Mouse (Mus musculus): ENCODE data around the gene 1700003E16Rik. TPM values are rescaled to one million over a fixed set of nuclear protein-coding genes. Genes with fewer than 3 reads are reported as not detected.
A peak's percentile ranks its signal among the peaks of the same experiment; 100 is the strongest.

1700003E16Rik gene
- polyA plus RNA-seq, 1 experiment from 2014 or later, result 3.3 TPM

DNA sequence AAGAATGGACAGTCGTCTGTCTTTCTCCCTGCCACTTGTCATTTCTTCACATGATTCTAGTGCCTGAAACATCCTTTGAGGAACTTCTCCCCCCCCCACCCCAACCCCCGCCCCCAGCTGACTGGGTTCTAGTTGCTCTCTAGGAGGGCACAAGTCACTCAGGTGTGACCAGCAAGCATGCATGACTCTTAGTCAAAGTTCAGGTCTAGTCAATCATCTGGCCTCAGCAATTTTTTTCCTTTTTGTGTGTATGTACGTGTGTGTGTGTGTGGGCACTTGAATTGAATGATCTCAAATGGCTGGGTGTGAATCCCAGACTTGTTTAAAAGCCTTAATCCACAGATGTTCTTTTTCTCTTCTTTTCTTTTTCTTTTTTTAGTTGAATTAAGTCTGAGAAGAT is 22.0 kb upstream of the 1700003E16Rik start:
- no peak for ATAC-seq (ENCODE audit: low read depth)
- Histone ChIP-seq H3K4me1 (replicated peaks) (peaks cover 41% of the 10 kb centered on the region), H3K36me3 (no peaks in the 10 kb centered on the region), H3K27me3 (peaks cover 16% of the 10 kb centered on the region), H3K9ac (no peak overlapping the region), H3K4me2 (no peak overlapping the region), H3K27ac (replicated peaks) (no peak overlapping the region), H3K9me3 (no peaks in the 10 kb centered on the region), H3K4me3 (no peak overlapping the region)
- 81% methylated on average over 3 of the region's 3 CpGs for WGBS

DNA sequence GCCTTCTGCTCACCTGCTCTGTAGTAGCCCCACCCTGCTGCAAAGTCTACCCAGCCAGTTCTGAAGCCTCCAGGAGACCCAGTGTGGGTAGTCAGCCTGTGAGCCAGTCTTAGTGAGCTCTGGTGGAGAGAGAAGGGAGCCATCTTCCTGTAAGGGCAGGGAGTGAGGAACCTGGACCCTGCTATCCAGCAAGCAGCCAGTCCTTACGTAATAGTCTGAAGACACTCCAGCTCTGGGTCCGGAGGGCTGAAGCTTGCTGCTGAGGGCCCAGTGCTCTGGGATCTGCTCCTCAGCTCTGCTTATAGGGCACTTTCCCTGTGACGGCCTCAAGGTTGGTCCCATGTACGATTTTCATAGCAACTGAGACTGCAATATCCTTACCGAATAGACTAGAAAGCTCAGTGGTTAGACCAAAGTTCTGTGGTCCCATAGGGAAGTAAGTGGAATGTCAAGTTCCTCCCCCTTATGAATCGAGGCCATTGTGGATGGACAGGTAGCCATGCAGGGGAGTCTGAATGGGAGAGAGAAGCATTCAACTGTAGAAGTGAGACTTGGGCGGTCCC is 21.2 kb upstream of the 1700003E16Rik start, which contains the start of gene Rtkn:
TSS of gene Rtkn (plus strand) at position 513 of the 563 bp plus-strand sequence.
- no peak for ATAC-seq (ENCODE audit: low read depth)
- Histone ChIP-seq H3K27ac (replicated peaks) (peak within 1 kb of the TSS; percentile 95), H3K9ac (peak within 1 kb of the TSS; percentile 83), H3K9me3 (no peaks in the 10 kb centered on the region), H3K36me3 (no peaks in the 10 kb centered on the region), H3K27me3 (peaks cover 16% of the 10 kb centered on the region), H3K4me1 (replicated peaks) (peaks cover 48% of the 10 kb centered on the region), H3K4me2 (peak within 1 kb of the TSS; percentile 63), H3K4me3 (peak within 1 kb of the TSS; percentile 44)
- WGBS, result 66% methylated on average over 7 of the region's 7 CpGs

DNA sequence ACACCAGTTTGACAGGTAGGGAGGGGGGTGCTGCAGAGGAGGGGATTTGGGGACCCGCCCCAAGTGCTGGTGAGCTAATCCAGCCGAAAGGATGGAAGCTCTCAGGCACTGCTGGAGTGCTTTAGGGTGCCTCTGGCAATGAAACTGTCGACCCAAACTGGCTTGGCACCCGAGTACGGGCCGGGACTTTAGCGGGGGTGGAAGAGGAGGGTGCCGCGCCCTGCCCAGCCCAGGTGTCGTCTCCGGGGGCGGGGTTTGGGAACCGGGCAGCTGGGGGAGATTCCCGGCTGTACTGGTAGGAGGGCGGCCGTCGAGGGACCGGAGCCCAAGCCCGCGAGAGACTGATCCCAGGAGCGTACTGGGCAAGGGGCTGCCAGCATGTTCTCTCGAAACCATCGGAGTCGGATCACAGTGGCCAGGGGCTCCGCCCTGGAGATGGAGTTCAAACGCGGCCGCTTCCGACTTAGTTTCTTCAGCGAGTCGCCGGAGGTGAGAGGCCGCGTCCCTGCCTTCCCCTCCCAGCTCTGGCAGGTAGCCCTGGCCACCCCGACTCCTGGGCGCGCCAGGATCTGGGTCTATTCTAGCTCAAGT is 20.5 kb upstream of the 1700003E16Rik start:
- Histone ChIP-seq H3K36me3 (no peaks in the 10 kb centered on the region), H3K27ac (replicated peaks) (peak overlapping the region; percentile 95; the same call in 1 of the 2 replicates), H3K4me3 (peak overlapping the region; percentile 44), H3K9ac (peak overlapping the region; percentile 83), H3K9me3 (no peaks in the 10 kb centered on the region), H3K4me2 (peak overlapping the region; percentile 63), H3K27me3 (peaks cover 16% of the 10 kb centered on the region), H3K4me1 (replicated peaks) (peaks cover 51% of the 10 kb centered on the region)
- ATAC-seq (ENCODE audit: low read depth), result no peak
- WGBS, result 4% methylated on average over 37 of the region's 37 CpGs

DNA sequence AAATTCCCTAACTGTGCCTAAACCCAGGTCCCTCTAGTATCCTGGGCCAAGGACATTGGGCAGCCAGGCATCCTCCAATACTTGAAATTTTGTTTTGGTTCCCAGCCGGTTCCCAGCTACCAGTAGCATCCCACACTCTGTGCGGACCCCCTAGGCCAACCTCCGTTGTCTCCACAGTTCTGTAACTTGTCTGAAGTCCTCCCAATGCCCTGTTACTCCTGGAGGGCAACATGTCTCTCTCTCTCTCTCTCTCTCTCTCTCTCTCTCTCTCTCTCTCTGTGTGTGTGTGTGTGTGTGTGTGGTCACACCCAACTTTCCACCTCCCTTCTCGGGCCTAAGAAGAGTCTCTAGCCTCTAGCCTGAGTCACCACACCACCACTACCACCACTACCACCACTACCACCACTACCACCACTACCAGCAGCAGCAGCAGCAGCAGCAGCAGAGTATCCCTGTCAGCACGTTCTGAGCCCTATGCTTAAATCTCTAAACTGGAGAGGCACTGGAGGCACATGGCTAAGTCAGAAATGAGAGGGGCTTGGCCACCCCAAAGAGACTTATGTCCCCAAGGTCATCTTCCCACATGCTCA is 19.8 kb upstream of the 1700003E16Rik start:
- Histone ChIP-seq H3K4me1 (replicated peaks) (peaks cover 52% of the 10 kb centered on the region), H3K4me2 (peak overlapping the region; percentile 63), H3K36me3 (no peaks in the 10 kb centered on the region), H3K4me3 (peak overlapping the region; percentile 44), H3K27ac (replicated peaks) (peak overlapping the region; percentile 95), H3K27me3 (peaks cover 16% of the 10 kb centered on the region), H3K9ac (peak overlapping the region; percentile 83), H3K9me3 (no peaks in the 10 kb centered on the region)
- 15% methylated on average over 5 of the region's 5 CpGs for WGBS
- ATAC-seq (ENCODE audit: low read depth), result peak; percentile 10; the same call in 1 of the 2 replicates

DNA sequence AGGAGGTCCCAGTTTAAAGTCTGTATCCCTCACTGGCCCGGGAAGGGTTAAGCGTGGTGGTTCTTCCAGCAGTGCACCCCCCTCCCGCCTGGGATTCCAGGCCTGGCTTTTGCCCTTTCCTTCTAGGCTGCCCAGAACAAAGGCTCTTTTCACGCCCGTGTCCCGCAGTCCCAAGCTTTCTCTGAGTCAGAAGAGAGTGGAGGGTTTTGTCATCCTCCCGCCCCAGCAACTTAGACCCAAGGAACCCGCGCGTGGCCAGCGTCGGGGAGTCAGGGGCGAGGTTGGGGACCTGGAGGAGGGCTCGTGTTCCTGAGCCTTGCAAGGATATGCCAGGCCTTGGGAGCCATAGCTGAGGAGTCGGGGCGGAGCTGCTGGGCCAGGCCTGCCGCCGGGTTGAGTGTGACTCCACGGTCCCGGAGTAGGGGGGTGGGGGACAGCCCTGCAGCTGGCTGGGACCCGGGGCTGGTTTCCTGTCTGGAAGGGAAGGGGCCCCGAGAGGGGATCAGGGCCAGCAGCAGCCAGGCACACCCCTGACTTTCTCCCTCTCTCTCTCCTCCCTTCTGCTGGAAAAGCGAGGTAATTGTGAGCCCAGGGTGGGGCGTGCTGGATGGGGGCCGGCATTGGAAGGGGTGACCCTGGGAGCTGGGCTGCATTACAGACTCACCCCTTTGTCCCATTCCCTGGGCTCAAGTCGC is 19.2 kb upstream of the 1700003E16Rik start:
- ATAC-seq (ENCODE audit: low read depth), result peak; percentile 77
- H3K4me2 ChIP-seq, result peak overlapping the region; percentile 63
- no peaks in the 10 kb centered on the region for H3K9me3 ChIP-seq
- H3K27me3 ChIP-seq, result peaks cover 16% of the 10 kb centered on the region
- no peaks in the 10 kb centered on the region for H3K36me3 ChIP-seq
- peak overlapping the region; percentile 44 for H3K4me3 ChIP-seq
- peaks cover 59% of the 10 kb centered on the region for H3K4me1 ChIP-seq (replicated peaks)
- H3K9ac ChIP-seq, result peak overlapping the region; percentile 83
- H3K27ac ChIP-seq (replicated peaks), result peak overlapping the region; percentile 95
- under 1% methylated on average over 26 of the region's 26 CpGs for WGBS

DNA sequence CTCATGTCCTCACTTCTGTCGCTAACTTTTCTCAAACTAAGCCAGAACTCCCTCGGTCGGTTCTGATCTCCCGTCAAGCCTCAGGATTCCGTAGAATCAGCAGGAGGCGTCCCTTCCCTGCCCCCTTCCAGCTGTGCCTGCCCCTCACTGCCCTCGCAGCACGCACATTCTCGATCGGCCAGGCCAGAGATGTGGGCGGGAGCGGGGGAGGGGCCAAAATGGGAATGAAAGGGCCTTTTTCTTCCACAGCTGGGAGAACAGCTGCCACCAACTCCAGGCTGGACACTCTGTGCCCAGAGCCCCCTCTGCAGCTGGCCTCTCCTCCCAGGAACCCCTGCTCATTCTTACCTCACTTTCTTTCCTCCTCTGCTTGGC is 18.6 kb upstream of the 1700003E16Rik start:
- no peaks in the 10 kb centered on the region for H3K9me3 ChIP-seq
- peak overlapping the region; percentile 44 for H3K4me3 ChIP-seq
- H3K27me3 ChIP-seq, result peaks cover 16% of the 10 kb centered on the region
- peak overlapping the region; percentile 83 for H3K9ac ChIP-seq
- WGBS, result under 1% methylated on average over 12 of the region's 12 CpGs
- H3K36me3 ChIP-seq, result no peaks in the 10 kb centered on the region
- H3K4me1 ChIP-seq (replicated peaks), result peaks cover 64% of the 10 kb centered on the region
- ATAC-seq (ENCODE audit: low read depth), result peak; percentile 60
- peak overlapping the region; percentile 63 for H3K4me2 ChIP-seq
- peak overlapping the region; percentile 95 for H3K27ac ChIP-seq (replicated peaks)

DNA sequence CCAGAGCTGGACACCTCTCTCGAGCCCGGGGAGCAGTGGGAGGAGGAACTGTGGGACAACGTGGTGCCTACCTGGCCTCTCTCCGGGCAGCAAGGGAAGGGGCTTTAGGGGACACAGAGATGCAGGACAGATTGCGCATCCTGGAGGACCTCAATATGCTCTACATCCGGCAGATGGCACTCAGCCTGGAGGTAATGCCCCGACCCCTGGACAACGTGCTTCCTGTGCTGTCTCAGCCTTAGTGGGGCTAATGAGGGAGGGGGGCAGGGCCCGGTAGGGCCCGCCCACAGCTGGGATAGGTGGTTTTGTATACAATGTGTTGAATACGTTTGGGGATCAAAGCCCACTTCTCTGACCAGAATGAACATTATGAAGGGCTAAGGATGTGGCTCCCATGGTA is 18.1 kb upstream of the 1700003E16Rik start:
- peak; percentile 15; the same call in 1 of the 2 replicates for ATAC-seq (ENCODE audit: low read depth)
- Histone ChIP-seq H3K9ac (peak overlapping the region; percentile 83), H3K27ac (replicated peaks) (peak overlapping the region; percentile 95), H3K4me2 (peak overlapping the region; percentile 63), H3K4me3 (peak overlapping the region; percentile 44), H3K4me1 (replicated peaks) (peaks cover 69% of the 10 kb centered on the region), H3K36me3 (no peaks in the 10 kb centered on the region), H3K9me3 (no peaks in the 10 kb centered on the region), H3K27me3 (peaks cover 16% of the 10 kb centered on the region)
- WGBS, result 1% methylated on average over 11 of the region's 11 CpGs

DNA sequence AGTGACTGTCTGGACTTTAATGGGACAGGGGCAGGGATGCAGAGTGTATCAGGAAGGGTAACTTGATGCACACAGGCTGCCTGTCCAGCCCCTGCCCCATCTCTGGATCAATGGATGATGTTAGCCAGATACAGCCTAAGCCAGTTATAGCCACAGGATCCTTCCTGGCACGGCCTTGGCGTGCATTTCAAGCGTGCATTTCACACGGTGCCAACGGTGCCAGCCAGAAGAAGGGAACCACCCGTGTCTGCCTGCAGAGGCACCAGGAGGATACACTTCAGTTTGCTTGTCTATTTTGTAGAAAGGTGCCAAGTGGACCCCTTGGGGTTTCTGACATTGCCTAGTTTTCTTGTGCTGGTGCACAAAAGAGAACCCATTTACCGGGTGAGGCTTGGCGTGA is 16.2 kb upstream of the 1700003E16Rik start:
- no peaks in the 10 kb centered on the region for H3K9me3 ChIP-seq
- 91% methylated on average over 8 of the region's 8 CpGs for WGBS
- no peak for ATAC-seq (ENCODE audit: low read depth)
- no peak overlapping the region for H3K4me3 ChIP-seq
- no peak overlapping the region for H3K4me2 ChIP-seq
- H3K4me1 ChIP-seq (replicated peaks), result peaks cover 70% of the 10 kb centered on the region
- no peaks in the 10 kb centered on the region for H3K36me3 ChIP-seq
- H3K27me3 ChIP-seq, result peaks cover 15% of the 10 kb centered on the region
- no peak overlapping the region for H3K9ac ChIP-seq
- no peak overlapping the region for H3K27ac ChIP-seq (replicated peaks)

DNA sequence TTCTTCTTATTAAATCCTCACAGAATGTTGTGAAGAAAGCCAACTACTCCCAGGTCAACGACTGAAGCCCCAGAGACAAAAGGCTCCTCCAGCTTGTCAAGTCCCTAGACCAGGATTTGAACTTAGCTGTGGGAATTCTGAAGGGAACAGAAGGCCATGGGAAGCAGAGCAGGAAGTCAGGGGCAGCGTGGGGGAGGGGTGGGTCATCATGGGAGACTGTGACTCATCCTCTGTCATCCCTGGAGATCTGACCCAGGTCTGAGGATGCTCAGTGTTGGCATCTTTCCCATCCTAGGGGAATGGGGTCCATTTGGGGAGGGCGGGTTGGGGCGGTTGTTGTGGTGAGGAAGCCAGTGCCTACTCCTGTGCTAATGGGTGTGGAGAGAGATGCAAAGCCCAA is 14.6 kb upstream of the 1700003E16Rik start:
- H3K4me2 ChIP-seq, result peak overlapping the region; percentile 70
- H3K9me3 ChIP-seq, result no peaks in the 10 kb centered on the region
- peak overlapping the region; percentile 69 for H3K9ac ChIP-seq
- ATAC-seq (ENCODE audit: low read depth), result no peak
- no peaks in the 10 kb centered on the region; the same call in 1 of the 2 replicates for H3K36me3 ChIP-seq
- H3K27ac ChIP-seq (replicated peaks), result peak overlapping the region; percentile 55; the same call in 1 of the 2 replicates
- 42% methylated on average over 4 of the region's 4 CpGs for WGBS
- peak overlapping the region; percentile 35 for H3K4me3 ChIP-seq
- no peaks in the 10 kb centered on the region for H3K27me3 ChIP-seq
- peaks cover 54% of the 10 kb centered on the region for H3K4me1 ChIP-seq (replicated peaks)

DNA sequence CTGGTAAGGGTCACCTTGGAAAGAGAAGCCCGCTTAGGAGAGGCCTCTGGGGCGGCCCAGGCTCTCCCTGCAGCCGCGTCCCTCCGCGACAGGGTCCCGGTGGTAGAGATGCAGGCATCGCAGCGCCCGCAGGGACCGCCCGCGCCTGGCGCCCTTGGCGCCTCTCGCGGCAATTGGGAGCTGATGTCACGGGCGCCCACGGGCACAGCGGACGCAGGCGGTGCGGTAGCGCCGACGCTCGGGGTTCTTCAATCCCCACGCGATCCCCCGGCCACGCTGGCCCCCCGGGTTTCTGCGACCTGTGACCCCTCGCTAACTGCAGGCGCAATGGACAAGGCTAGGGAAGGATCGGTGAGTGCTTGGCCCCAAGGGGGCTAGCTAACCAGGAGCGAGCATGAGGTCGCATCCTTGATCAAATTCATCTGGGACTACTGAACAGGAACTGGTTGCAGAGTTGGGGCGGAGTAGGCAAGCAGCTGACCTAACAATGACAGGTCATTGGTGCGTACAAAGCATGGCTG is 13.9 kb upstream of the 1700003E16Rik start:
- Histone ChIP-seq H3K27me3 (no peaks in the 10 kb centered on the region), H3K4me2 (peak overlapping the region; percentile 70), H3K9ac (peak overlapping the region; percentile 69), H3K4me3 (peak overlapping the region; percentile 35), H3K4me1 (replicated peaks) (peaks cover 48% of the 10 kb centered on the region), H3K36me3 (peaks cover 2% of the 10 kb centered on the region; the same call in 1 of the 2 replicates), H3K27ac (replicated peaks) (peak overlapping the region; percentile 55), H3K9me3 (no peaks in the 10 kb centered on the region)
- WGBS, result 5% methylated on average over 41 of the region's 41 CpGs
- ATAC-seq (ENCODE audit: low read depth), result no peak

DNA sequence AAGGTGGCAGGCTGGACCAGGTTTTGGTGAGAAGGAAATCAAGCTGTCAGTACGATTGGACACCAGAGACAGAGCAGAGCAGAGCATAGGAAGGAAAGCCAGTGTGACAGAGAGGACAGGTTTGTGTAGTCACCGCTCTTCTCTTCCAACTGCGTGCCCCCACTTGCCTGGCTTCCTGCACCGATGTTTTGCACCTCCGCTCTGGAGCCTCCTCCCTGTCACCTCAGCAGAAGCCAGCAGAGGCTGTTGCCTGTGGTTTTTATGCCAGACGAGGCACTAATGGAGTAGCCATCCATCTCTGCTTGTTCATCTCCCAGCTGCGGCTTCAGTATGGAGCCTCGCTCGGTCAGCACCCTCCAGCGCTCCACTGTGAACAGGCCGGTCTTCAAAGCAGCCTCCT is 13.3 kb upstream of the 1700003E16Rik start:
- no peaks in the 10 kb centered on the region for H3K27me3 ChIP-seq
- H3K9me3 ChIP-seq, result no peaks in the 10 kb centered on the region
- H3K27ac ChIP-seq (replicated peaks), result peak overlapping the region; percentile 55
- peaks cover 42% of the 10 kb centered on the region for H3K4me1 ChIP-seq (replicated peaks)
- H3K36me3 ChIP-seq, result peaks cover 8% of the 10 kb centered on the region; the same call in 1 of the 2 replicates
- ATAC-seq (ENCODE audit: low read depth), result peak; percentile 19; the same call in 1 of the 2 replicates
- WGBS, result 47% methylated on average over 11 of the region's 11 CpGs
- no peak overlapping the region for H3K4me3 ChIP-seq
- peak overlapping the region; percentile 69; the same call in 1 of the 2 replicates for H3K9ac ChIP-seq
- H3K4me2 ChIP-seq, result peak overlapping the region; percentile 70
